Mouse (Mus musculus): ENCODE measurements around the gene Clpp. TPM values are rescaled to one million over a fixed set of nuclear protein-coding genes. Genes with fewer than 3 reads are reported as not detected.

Gene Clpp
- total and polyA plus RNA-seq, 2 experiments from 2014 or later: 105 to 159 TPM

- ATAC-seq: no peak
- 91% methylated on average over 7 of the region's 7 CpGs for WGBS
- H3K36me3 ChIP-seq (ENCODE audit: insufficient read depth): peaks cover 13% of the 10 kb centered on the region
- no peak for DNase-seq
- no peaks in the 10 kb centered on the region for H3K9me3 ChIP-seq (ENCODE audit: low read length)
- no peak overlapping the region for H3K4me3 ChIP-seq (ENCODE audit: low read depth, low read length)
- H3K4me2 ChIP-seq (ENCODE audit: low read depth): no peak overlapping the region
- H3K9ac ChIP-seq: no peak overlapping the region
- no peak overlapping the region for H3K27ac ChIP-seq (ENCODE audit: low read depth, low read length)
- peak; percentile 46 for TF ChIP-seq CTCF (IDR thresholded peaks at IDR 0.05; ENCODE audit: low read depth)
- peaks cover 8% of the 10 kb centered on the region; the same call in 1 of the 2 replicates for H3K4me1 ChIP-seq (ENCODE audit: insufficient read depth)
- H3K27me3 ChIP-seq (ENCODE audit: insufficient read depth, low read length): no peaks in the 10 kb centered on the region
Measured at GRCm38 (mm10) chr17:56988441-56988840, 1.7 kb upstream of the Clpp start.

GRCm38 (mm10) chr17:56988921-56989430 is 1.1 kb upstream of the Clpp start:
- Histone ChIP-seq H3K9me3 (ENCODE audit: low read length) (no peaks in the 10 kb centered on the region), H3K4me2 (ENCODE audit: low read depth) (peak overlapping the region; percentile 69), H3K27ac (ENCODE audit: low read depth, low read length) (peak overlapping the region; percentile 79; the same call in 1 of the 2 replicates), H3K9ac (peak overlapping the region; percentile 85; the same call in 1 of the 2 replicates), H3K4me1 (ENCODE audit: insufficient read depth) (peaks cover 8% of the 10 kb centered on the region; the same call in 1 of the 2 replicates), H3K4me3 (ENCODE audit: low read depth, low read length) (peak overlapping the region; percentile 69), H3K36me3 (ENCODE audit: insufficient read depth) (peaks cover 18% of the 10 kb centered on the region), H3K27me3 (ENCODE audit: insufficient read depth, low read length) (no peaks in the 10 kb centered on the region)
- WGBS: 74% methylated on average over 7 of the region's 7 CpGs
- TF ChIP-seq CTCF (IDR thresholded peaks at IDR 0.05; ENCODE audit: low read depth): peak; percentile 20; the same call in 1 of the 2 replicates
- no peak for ATAC-seq
- DNase-seq: no peak

- peak; percentile 94 for DNase-seq
Measured at GRCm38 (mm10) chr17:56989467-56990114, 514 bp upstream of the Clpp start.

GRCm38 (mm10) chr17:56990966-56991365 is 861 bp downstream of the Clpp start:
- Histone ChIP-seq H3K9me3 (ENCODE audit: low read length) (no peaks in the 10 kb centered on the region), H3K4me1 (ENCODE audit: insufficient read depth) (peaks cover 8% of the 10 kb centered on the region; the same call in 1 of the 2 replicates), H3K36me3 (ENCODE audit: insufficient read depth) (peaks cover 38% of the 10 kb centered on the region), H3K4me2 (ENCODE audit: low read depth) (peak overlapping the region; percentile 69), H3K27me3 (ENCODE audit: insufficient read depth, low read length) (no peaks in the 10 kb centered on the region), H3K4me3 (ENCODE audit: low read depth, low read length) (peak overlapping the region; percentile 69), H3K27ac (ENCODE audit: low read depth, low read length) (no peak overlapping the region), H3K9ac (peak overlapping the region; percentile 85)
- ATAC-seq (no peak), DNase-seq (no peak)
- no peak for TF ChIP-seq CTCF (IDR thresholded peaks at IDR 0.05; ENCODE audit: low read depth)
- 79% methylated on average over 2 of the region's 2 CpGs for WGBS

More at GRCm38 (mm10) chr17:56989467-56990114, 514 bp upstream of the Clpp start:
- no peaks in the 10 kb centered on the region for H3K27me3 ChIP-seq (ENCODE audit: insufficient read depth, low read length)
- H3K9me3 ChIP-seq (ENCODE audit: low read length): no peaks in the 10 kb centered on the region
- peaks cover 8% of the 10 kb centered on the region; the same call in 1 of the 2 replicates for H3K4me1 ChIP-seq (ENCODE audit: insufficient read depth)
- peak overlapping the region; percentile 85 for H3K9ac ChIP-seq
- H3K27ac ChIP-seq (ENCODE audit: low read depth, low read length): peak overlapping the region; percentile 79
- H3K4me2 ChIP-seq (ENCODE audit: low read depth): peak overlapping the region; percentile 69
- peak overlapping the region; percentile 69 for H3K4me3 ChIP-seq (ENCODE audit: low read depth, low read length)
- no peak for TF ChIP-seq CTCF (IDR thresholded peaks at IDR 0.05; ENCODE audit: low read depth)
- H3K36me3 ChIP-seq (ENCODE audit: insufficient read depth): peaks cover 24% of the 10 kb centered on the region
- ATAC-seq: peak; percentile 93
- WGBS: 2% methylated on average over 25 of the region's 25 CpGs

GRCm38 (mm10) chr17:56995046-56995445 is 4.9 kb downstream of the Clpp start:
- 93% methylated on average over 8 of the region's 8 CpGs for WGBS
- Histone ChIP-seq H3K4me3 (ENCODE audit: low read depth, low read length) (no peak overlapping the region), H3K27ac (ENCODE audit: low read depth, low read length) (no peak overlapping the region), H3K27me3 (ENCODE audit: insufficient read depth, low read length) (no peaks in the 10 kb centered on the region), H3K4me1 (ENCODE audit: insufficient read depth) (peaks cover 8% of the 10 kb centered on the region; the same call in 1 of the 2 replicates), H3K9me3 (ENCODE audit: low read length) (no peaks in the 10 kb centered on the region), H3K4me2 (ENCODE audit: low read depth) (no peak overlapping the region), H3K9ac (no peak overlapping the region), H3K36me3 (ENCODE audit: insufficient read depth) (peaks cover 55% of the 10 kb centered on the region)
- ATAC-seq (no peak), DNase-seq (no peak)
- TF ChIP-seq CTCF (IDR thresholded peaks at IDR 0.05; ENCODE audit: low read depth): no peak

GRCm38 (mm10) chr17:56996506-56996905 is 6.4 kb downstream of the Clpp start:
- no peak overlapping the region for H3K27ac ChIP-seq (ENCODE audit: low read depth, low read length)
- DNase-seq: no peak
- TF ChIP-seq CTCF (IDR thresholded peaks at IDR 0.05; ENCODE audit: low read depth): no peak
- H3K36me3 ChIP-seq (ENCODE audit: insufficient read depth): peaks cover 60% of the 10 kb centered on the region
- peak overlapping the region; percentile 73; the same call in 1 of the 2 replicates for H3K4me2 ChIP-seq (ENCODE audit: low read depth)
- H3K4me1 ChIP-seq (ENCODE audit: insufficient read depth): no peaks in the 10 kb centered on the region
- H3K9ac ChIP-seq: no peak overlapping the region
- ATAC-seq: no peak
- H3K27me3 ChIP-seq (ENCODE audit: insufficient read depth, low read length): no peaks in the 10 kb centered on the region
- H3K9me3 ChIP-seq (ENCODE audit: low read length): no peaks in the 10 kb centered on the region
- no peak overlapping the region for H3K4me3 ChIP-seq (ENCODE audit: low read depth, low read length)
- WGBS: 77% methylated on average over 2 of the region's 2 CpGs

GRCm38 (mm10) chr17:56997029-56997667 is 7.0 kb downstream of the Clpp start, which contains the start of gene Alkbh7:
Gene Alkbh7, plus strand, starts transcription at chr17:56997339.
- DNase-seq (peak; percentile 92), ATAC-seq (peak; percentile 98)
- peaks cover 63% of the 10 kb centered on the region for H3K36me3 ChIP-seq (ENCODE audit: insufficient read depth)

More at GRCm38 (mm10) chr17:56997029-56997667, 7.0 kb downstream of the Clpp start, which contains the start of gene Alkbh7:
- peak within 1 kb of the TSS; percentile 77 for H3K9ac ChIP-seq
- peak within 1 kb of the TSS; percentile 73 for H3K4me2 ChIP-seq (ENCODE audit: low read depth)
- TF ChIP-seq CTCF (IDR thresholded peaks at IDR 0.05; ENCODE audit: low read depth): peak; percentile 79
- no peaks in the 10 kb centered on the region for H3K4me1 ChIP-seq (ENCODE audit: insufficient read depth)
- H3K9me3 ChIP-seq (ENCODE audit: low read length): no peaks in the 10 kb centered on the region
- under 1% methylated on average over 38 of the region's 38 CpGs for WGBS
- H3K4me3 ChIP-seq (ENCODE audit: low read depth, low read length): peak within 1 kb of the TSS; percentile 73
- peak within 1 kb of the TSS; percentile 80 for H3K27ac ChIP-seq (ENCODE audit: low read depth, low read length)
- H3K27me3 ChIP-seq (ENCODE audit: insufficient read depth, low read length): no peaks in the 10 kb centered on the region

Data from forebrain, postnatal 0 days (tissue).